Mouse (Mus musculus) layer of hippocampus, adult 2 months (tissue): ENCODE results near the gene Ncoa3. TPM values are rescaled to one million over a fixed set of nuclear protein-coding genes. Genes with fewer than 3 reads are reported as not detected.

ENCODE experiments used
- DNase-seq, 2 experiments: peaks; one replicate each; pipeline ENCODE4 v3.0.0; 2022; ENCODE audit warnings: low spot score in 2 of 2
- H3K27ac ChIP-seq: fragments of 200-600 bp; 2 replicates; pipeline ENCODE4 v1.8.1; 2022
- H3K4me3 ChIP-seq: fragments of 200-600 bp; 2 replicates; pipeline ENCODE4 v1.8.1; 2022; ENCODE audit warnings: mild to moderate bottlenecking
- CTCF ChIP-seq: fragments of 200-600 bp; conservative IDR thresholded peaks from 2 replicates; pipeline ENCODE4 v1.8.1; 2022; ENCODE audit warnings: antibody characterized with exemption, mild to moderate bottlenecking, moderate library complexity
- total RNA-seq, 2 experiments: library from RNA; stranded (reverse); gene quantifications; 2 replicates each; pipeline ENCODE4 v1.2.3; 2021

Ncoa3 gene
- total RNA-seq, 2 experiments from 2014 or later: 27.8 to 37.7 TPM

GRCm38 (mm10) chr2:166116704-166117103 lies 124.3 kb downstream of the Ncoa3 start:
- DNase-seq: no peak
- H3K4me3 ChIP-seq: no peak overlapping the region
- no peak overlapping the region for H3K27ac ChIP-seq
- no peak for TF ChIP-seq CTCF

- TF ChIP-seq CTCF: no peak
- Histone ChIP-seq H3K27ac (no peak overlapping the region), H3K4me3 (no peak overlapping the region)
- DNase-seq: no peak
Measured at GRCm38 (mm10) chr2:166119992-166120391, 127.6 kb downstream of the Ncoa3 start.

- Histone ChIP-seq H3K4me3 (no peak overlapping the region), H3K27ac (no peak overlapping the region)
- DNase-seq: no peak
- no peak for TF ChIP-seq CTCF
Measured at GRCm38 (mm10) chr2:166121681-166122355, 129.4 kb downstream of the Ncoa3 start.

- no peak for TF ChIP-seq CTCF
- DNase-seq: no peak
- Histone ChIP-seq H3K27ac (no peak overlapping the region), H3K4me3 (no peak overlapping the region)
Measured at GRCm38 (mm10) chr2:166122781-166123180, 130.3 kb downstream of the Ncoa3 start.

Other genes starting within 250 kb of the Ncoa3 start
- 100 to 1,000 TPM; 173 to 186 TPM for gene Zmynd8, start 93.6 kb upstream of the Ncoa3 start, total RNA-seq
- gene Sulf2, start 163.0 kb downstream of the Ncoa3 start, total RNA-seq: 100 to 1,000 TPM in 1 of 2 experiments, 10 to 100 TPM in 1; 93.2 to 114 TPM